Mouse (Mus musculus): ENCODE measurements around the gene Elfn1.

Gene Elfn1

GRCm38 (mm10) chr5:140023941-140024500 lies 116.3 kb downstream of the Elfn1 start:
- peak; percentile 51 for DNase-seq (ENCODE audit: low spot score)

All from left cerebral cortex, adult 11 months (tissue).